Mouse (Mus musculus) ovary, adult 2 months (tissue): ENCODE results near the gene Carhsp1. TPM values are rescaled to one million over a fixed set of nuclear protein-coding genes. Genes with fewer than 3 reads are reported as not detected.

Experiments used
- polyA plus RNA-seq: library from polyadenylated mRNA; depleted of rRNA; stranded (reverse); fragments of >200 nt; gene quantifications from 2 replicates; pipeline ENCODE4 v1.2.3, GENCODE M21; 2012; rRNA removed

Carhsp1 gene
- polyA plus RNA-seq, result 236 and 272 TPM in 2 replicates

DNA sequence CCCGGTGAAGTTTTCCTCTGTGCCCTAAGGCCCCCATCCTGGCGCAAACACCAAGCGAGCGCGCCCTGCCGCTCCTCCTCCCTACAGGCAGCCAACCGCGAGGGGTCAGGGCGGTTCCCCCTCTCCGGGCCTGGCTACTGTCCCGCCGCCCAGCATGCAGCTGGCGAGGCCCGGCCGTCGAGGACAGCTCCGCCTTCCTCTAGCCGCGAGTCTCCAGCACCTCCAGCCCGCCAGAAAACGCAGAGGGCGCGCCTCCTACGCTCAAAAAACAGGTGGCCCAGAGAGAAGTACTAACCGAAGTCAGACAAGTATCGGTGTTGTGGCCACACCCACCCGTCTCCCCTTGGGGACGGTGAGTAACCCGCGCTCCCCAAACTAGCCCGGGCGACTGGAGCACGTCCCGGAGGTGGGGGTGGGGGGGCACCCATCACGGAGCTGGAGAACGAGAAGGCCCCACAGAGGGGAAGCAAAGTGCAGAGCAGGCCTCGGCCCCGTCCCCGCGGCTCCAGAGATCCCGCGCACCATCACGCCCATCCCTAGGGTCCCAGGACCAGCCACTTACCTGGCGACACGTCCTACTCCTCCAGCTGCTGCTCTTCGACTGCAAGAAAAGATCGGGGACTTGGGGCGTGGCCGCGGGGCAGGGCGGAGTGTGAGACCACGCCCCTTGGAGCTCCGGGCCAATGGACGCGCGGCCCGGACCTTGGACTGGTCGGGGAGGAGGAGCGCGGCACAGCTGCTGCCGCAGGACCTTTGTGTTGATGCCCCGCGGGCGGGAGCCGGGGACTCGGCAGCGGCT lies at the start of gene Carhsp1:
Carhsp1 (minus strand) TSS at position 605 of the 799 bp plus-strand sequence.

DNA sequence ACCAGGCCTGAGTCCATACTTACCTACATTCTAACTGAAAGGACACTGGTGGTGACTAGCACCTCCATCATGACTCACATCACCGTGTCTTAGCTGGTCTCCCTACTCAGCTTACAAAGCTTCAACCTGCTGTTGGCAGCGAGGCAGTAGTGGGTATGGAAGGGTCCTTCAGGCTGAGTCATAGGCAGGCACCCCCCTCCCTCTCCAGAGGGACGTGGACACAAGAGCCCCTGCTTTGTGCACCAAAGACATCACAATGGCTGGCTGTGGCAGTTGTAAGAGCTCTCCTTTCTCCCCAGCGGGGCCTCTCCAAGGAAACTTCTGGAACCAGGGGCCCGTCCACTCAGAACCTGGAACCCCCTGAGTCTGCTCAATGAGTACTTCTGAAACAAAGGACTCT lies 8.5 kb upstream of the Carhsp1 start, which contains the start of gene Gm5767:
Gm5767 (plus strand) TSS at position 301 of the 400 bp plus-strand sequence.

DNA sequence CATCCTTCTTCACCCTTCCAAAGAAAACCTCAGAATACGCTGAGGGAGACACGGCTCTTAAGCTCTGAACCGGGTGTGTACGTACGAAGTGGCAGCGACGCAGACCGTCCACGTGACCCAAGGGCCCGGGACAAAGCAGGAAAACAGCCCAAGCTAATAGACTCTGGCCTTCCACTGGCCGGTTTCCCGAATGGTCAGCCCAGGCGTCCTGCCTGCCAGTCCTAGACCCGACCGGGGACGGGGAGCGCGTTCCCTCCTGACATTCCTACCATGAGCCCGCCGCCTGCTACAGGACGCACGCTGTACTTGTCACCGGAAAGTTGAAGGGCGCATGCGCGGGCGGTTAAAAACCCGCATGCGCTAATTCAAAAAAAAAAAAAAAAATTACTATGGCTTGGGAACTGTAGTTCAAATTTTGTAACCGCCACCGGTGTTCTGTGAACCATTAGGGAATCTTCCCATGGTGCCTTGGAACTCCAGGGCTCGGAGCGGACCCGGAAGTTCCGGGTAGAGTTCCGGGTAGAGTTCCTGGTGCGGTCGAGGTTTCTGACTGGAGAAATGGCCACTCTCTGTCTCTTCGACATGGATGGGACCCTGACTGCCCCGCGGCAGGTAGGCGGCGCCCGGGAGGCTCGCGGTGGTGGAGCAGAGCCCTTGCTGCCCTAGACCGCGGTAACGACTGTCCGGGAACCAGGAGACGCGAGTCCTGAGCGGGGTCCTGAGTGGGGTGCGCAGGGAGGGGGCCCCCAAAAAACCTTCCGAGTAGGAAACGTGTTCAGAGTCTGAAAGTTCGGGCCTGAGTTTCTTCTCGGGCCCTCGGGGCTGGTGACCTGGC lies 34.5 kb downstream of the Carhsp1 start, which contains the start of the genes Pmm2 and Tmem186:
Pmm2 (plus strand) TSS at position 458 of the 835 bp plus-strand sequence.
Tmem186 (minus strand) TSS at position 496 of the 835 bp plus-strand sequence.

Other genes with a start within 250 kb of the Carhsp1 start
- gene Tmem114, start 247.0 kb downstream of the Carhsp1 start, polyA plus RNA-seq, result 3.2 and 3.3 TPM in 2 replicates
- gene Mettl22, start 201.4 kb downstream of the Carhsp1 start, polyA plus RNA-seq, result 51.3 and 51.9 TPM in 2 replicates
- 25.5 and 34.0 TPM in 2 replicates for gene Abat, start 158.7 kb downstream of the Carhsp1 start, polyA plus RNA-seq
- 59.9 and 78.4 TPM in 2 replicates for gene Pmm2, start 34.5 kb downstream of the Carhsp1 start, polyA plus RNA-seq
- 18.6 and 20.3 TPM in 2 replicates for gene Tmem186, start 34.4 kb downstream of the Carhsp1 start, polyA plus RNA-seq
- gene Gm5767, start 8.6 kb upstream of the Carhsp1 start, polyA plus RNA-seq, result 0.31 and 0.41 TPM in 2 replicates
- 17.5 and 20.4 TPM in 2 replicates for gene Usp7, start 120.2 kb upstream of the Carhsp1 start, polyA plus RNA-seq
- 14.4 and 14.7 TPM in 2 replicates for gene 1810013L24Rik, start 157.9 kb upstream of the Carhsp1 start, polyA plus RNA-seq